Mouse (Mus musculus): ENCODE data around the gene Kifc3. TPM values are rescaled to one million over a fixed set of nuclear protein-coding genes. Genes with fewer than 3 reads are reported as not detected.

Kifc3 gene
- polyA plus RNA-seq, 1 experiment, result 15.9 TPM

DNA sequence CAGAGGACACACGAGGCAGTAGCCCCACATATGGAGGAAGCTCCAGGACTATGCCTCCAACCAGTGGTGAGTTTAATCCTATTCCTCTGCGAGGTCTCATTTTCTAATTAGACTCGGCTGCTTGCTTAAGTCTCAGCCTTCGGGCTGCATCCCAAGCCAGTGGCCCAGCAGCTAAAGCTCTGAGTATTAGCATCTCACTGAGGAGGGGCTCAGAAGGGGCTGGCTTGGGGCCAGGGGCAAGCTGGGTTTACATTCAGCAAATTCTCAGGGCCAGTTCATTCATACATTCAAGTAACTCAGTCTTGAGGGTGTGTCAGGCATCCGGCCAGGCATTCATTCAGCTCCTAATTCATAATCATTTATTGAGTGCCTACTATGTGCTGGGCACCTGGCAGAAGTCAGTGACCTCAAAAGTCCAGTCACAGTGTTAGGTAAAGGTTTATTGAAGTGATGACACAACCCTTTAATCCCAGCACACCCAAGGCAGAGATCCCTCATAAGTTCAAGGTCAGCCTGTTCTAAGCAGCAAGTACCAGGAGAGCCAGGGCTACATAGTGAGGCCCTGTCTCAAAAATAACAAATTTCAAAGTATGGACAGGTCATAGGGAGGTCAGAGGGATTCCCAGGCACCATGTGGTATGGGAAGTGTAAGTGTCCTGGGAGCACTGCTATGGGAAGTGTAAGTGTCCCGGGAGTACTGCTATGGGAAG lies 64.1 kb downstream of the Kifc3 start:
- TF ChIP-seq POLR2A (IDR thresholded peaks at IDR 0.05; ENCODE audit: borderline replicate concordance, low read depth, low read length) (no peak), CTCF (IDR thresholded peaks at IDR 0.05; ENCODE audit: low read depth, low read length) (no peak)

DNA sequence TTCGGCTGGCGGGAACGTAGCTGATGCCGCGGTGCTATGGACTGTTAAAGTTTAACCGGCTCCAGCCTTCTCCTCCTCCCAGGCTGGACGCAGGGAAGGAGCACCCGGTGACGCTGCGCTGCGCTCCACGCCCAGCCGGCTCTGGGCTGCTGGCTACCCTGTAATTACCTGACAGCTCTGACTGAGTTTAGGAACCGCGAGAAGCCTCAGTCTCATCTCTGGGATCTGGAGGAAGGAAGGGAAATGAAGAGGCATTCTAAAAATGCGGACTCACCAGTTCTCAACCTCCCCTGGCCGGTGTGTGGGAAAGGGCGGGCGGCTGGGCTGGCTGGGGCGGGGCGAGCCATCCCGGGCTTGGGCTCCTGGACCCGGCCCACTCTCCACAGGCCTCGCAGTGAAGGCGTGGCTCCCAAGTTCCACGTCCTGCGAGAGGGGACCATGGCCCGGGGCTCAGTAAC lies 64.9 kb downstream of the Kifc3 start:
- Histone ChIP-seq H3K4me3 (ENCODE audit: insufficient read depth, low read length) (no peak overlapping the region), H3K27ac (ENCODE audit: insufficient read depth, low read depth, low read length) (no peak overlapping the region)
- no peak for TF ChIP-seq CTCF (IDR thresholded peaks at IDR 0.05; ENCODE audit: low read depth, low read length)
- TF ChIP-seq POLR2A (IDR thresholded peaks at IDR 0.05; ENCODE audit: borderline replicate concordance, low read depth, low read length), result no peak

More for the DNA sequence above, 64.1 kb downstream of the Kifc3 start:
- Histone ChIP-seq H3K27ac (ENCODE audit: insufficient read depth, low read depth, low read length) (no peak overlapping the region), H3K4me3 (ENCODE audit: insufficient read depth, low read length) (no peak overlapping the region), H3K4me1 (ENCODE audit: control insufficient read depth, insufficient read depth, low read length) (peaks cover 23% of the 10 kb centered on the region)

DNA sequence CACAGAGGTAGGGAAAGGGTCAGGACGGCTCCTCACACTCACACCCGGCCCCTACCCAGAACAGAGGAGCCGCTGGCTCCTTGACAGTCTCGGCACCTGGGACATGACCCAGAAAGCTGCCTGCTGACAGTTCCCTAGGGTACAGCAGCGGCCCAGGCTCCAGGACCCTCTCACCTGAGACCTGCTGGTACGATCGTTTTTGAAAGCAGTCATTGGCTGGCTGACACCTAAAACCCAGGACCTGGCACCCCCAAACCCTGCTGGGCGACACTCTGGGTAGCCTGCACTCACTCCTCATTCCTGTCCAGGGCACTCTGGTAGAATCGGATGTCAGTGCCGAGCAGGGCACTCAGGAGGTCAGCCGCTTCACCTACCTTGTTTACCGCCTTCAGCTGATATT lies 65.4 kb downstream of the Kifc3 start:
- TF ChIP-seq POLR2A (IDR thresholded peaks at IDR 0.05; ENCODE audit: borderline replicate concordance, low read depth, low read length) (no peak), CTCF (IDR thresholded peaks at IDR 0.05; ENCODE audit: low read depth, low read length) (no peak)
- Histone ChIP-seq H3K4me3 (ENCODE audit: insufficient read depth, low read length) (no peak overlapping the region), H3K27ac (ENCODE audit: insufficient read depth, low read depth, low read length) (no peak overlapping the region), H3K4me1 (ENCODE audit: control insufficient read depth, insufficient read depth, low read length) (peaks cover 23% of the 10 kb centered on the region)

More for the DNA sequence above, 64.9 kb downstream of the Kifc3 start:
- peaks cover 23% of the 10 kb centered on the region for H3K4me1 ChIP-seq (ENCODE audit: control insufficient read depth, insufficient read depth, low read length)

DNA sequence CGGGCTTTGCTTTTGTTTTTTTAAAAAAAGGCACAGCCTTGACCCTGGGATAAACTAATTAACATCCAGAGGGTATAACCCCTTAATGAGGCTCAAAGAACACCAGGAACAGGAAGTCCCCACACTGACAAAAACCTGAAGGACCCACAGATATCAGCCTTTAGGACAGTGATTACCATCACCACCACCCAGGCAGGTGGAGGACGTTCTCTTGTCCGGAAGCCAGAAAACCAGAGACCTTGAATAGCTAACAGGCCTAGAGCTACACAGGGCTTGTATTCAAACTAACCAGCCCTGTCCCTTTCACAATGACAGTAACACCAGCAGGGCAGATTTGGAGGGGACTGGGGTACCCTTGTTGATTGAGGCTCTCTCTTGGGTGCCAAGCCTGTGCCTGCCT lies 66.4 kb downstream of the Kifc3 start:
- Histone ChIP-seq H3K27ac (ENCODE audit: insufficient read depth, low read depth, low read length) (no peak overlapping the region), H3K4me3 (ENCODE audit: insufficient read depth, low read length) (no peak overlapping the region), H3K4me1 (ENCODE audit: control insufficient read depth, insufficient read depth, low read length) (peaks cover 26% of the 10 kb centered on the region)
- TF ChIP-seq POLR2A (IDR thresholded peaks at IDR 0.05; ENCODE audit: borderline replicate concordance, low read depth, low read length) (no peak), CTCF (IDR thresholded peaks at IDR 0.05; ENCODE audit: low read depth, low read length) (no peak)

GRCm38 (mm10) chr8:95135242-95135641 lies 67.4 kb downstream of the Kifc3 start:
- Histone ChIP-seq H3K4me1 (ENCODE audit: control insufficient read depth, insufficient read depth, low read length) (peaks cover 19% of the 10 kb centered on the region), H3K27ac (ENCODE audit: insufficient read depth, low read depth, low read length) (no peak overlapping the region), H3K4me3 (ENCODE audit: insufficient read depth, low read length) (no peak overlapping the region)
- no peak for TF ChIP-seq POLR2A (IDR thresholded peaks at IDR 0.05; ENCODE audit: borderline replicate concordance, low read depth, low read length)
- TF ChIP-seq CTCF (IDR thresholded peaks at IDR 0.05; ENCODE audit: low read depth, low read length), result no peak

GRCm38 (mm10) chr8:95134186-95134585 lies 68.4 kb downstream of the Kifc3 start:
- no peak overlapping the region for H3K4me3 ChIP-seq (ENCODE audit: insufficient read depth, low read length)
- TF ChIP-seq POLR2A (IDR thresholded peaks at IDR 0.05; ENCODE audit: borderline replicate concordance, low read depth, low read length), result no peak
- TF ChIP-seq CTCF (IDR thresholded peaks at IDR 0.05; ENCODE audit: low read depth, low read length), result no peak
- H3K27ac ChIP-seq (ENCODE audit: insufficient read depth, low read depth, low read length), result no peak overlapping the region
- H3K4me1 ChIP-seq (ENCODE audit: control insufficient read depth, insufficient read depth, low read length), result peaks cover 10% of the 10 kb centered on the region

DNA sequence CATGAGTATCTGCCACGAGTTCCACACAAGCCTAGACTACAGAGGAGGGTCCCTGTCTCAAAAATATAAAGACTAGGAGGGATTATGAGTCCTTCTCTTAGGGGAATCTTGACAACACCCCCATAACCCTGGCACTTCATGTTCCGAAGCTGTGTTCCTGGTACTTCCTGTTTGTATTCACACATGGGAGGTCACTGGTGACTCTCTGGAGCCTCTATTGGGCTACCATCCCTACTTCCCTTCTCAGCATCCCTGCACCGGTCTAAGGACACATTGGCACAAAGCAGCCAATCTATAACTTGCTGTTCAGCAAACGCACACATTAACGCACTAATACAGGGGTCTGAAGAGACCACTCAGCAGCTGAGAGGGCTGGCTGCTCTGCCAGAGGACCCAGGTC lies 70.6 kb downstream of the Kifc3 start:
- H3K27ac ChIP-seq (ENCODE audit: insufficient read depth, low read depth, low read length), result no peak overlapping the region
- peaks cover 8% of the 10 kb centered on the region for H3K4me1 ChIP-seq (ENCODE audit: control insufficient read depth, insufficient read depth, low read length)
- H3K4me3 ChIP-seq (ENCODE audit: insufficient read depth, low read length), result no peak overlapping the region
- no peak for TF ChIP-seq CTCF (IDR thresholded peaks at IDR 0.05; ENCODE audit: low read depth, low read length)
- no peak for TF ChIP-seq POLR2A (IDR thresholded peaks at IDR 0.05; ENCODE audit: borderline replicate concordance, low read depth, low read length)

GRCm38 (mm10) chr8:95130966-95131537 lies 71.6 kb downstream of the Kifc3 start:
- no peak for TF ChIP-seq CTCF (IDR thresholded peaks at IDR 0.05; ENCODE audit: low read depth, low read length)
- peaks cover 8% of the 10 kb centered on the region for H3K4me1 ChIP-seq (ENCODE audit: control insufficient read depth, insufficient read depth, low read length)
- no peak overlapping the region for H3K27ac ChIP-seq (ENCODE audit: insufficient read depth, low read depth, low read length)
- no peak overlapping the region for H3K4me3 ChIP-seq (ENCODE audit: insufficient read depth, low read length)

DNA sequence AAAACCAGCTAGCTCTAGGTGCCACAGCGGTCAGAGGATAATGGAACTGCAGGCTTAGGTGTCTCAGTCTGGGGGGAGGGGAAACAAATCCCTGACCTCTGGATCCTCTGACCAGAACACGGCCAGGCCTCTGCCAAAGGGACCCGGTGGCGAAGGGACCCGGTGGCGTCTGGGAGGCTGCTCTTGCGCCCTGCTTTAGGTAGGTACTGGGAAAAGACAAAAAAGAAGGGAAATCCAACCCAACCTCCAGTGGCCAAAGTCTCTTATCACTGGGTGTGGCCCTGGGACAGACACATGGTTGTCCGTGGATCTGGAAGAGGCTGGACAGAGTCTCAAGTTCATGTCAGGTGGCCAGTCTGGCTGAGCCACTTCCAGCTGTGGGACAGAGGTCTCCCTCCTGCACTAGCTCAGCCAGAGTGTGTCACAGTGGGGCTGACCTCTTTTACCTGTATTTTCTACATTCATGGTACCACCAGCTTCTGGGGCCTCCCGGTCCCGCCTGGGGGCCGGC lies 73.8 kb downstream of the Kifc3 start:
- Histone ChIP-seq H3K27ac (ENCODE audit: insufficient read depth, low read depth, low read length) (no peak overlapping the region), H3K4me1 (ENCODE audit: control insufficient read depth, insufficient read depth, low read length) (peaks cover 8% of the 10 kb centered on the region), H3K4me3 (ENCODE audit: insufficient read depth, low read length) (no peak overlapping the region)
- TF ChIP-seq POLR2A (IDR thresholded peaks at IDR 0.05; ENCODE audit: borderline replicate concordance, low read depth, low read length) (no peak), CTCF (IDR thresholded peaks at IDR 0.05; ENCODE audit: low read depth, low read length) (no peak)

- Histone ChIP-seq H3K4me3 (ENCODE audit: insufficient read depth, low read length) (no peak overlapping the region), H3K4me1 (ENCODE audit: control insufficient read depth, insufficient read depth, low read length) (peaks cover 8% of the 10 kb centered on the region), H3K27ac (ENCODE audit: insufficient read depth, low read depth, low read length) (no peak overlapping the region)
- no peak for TF ChIP-seq CTCF (IDR thresholded peaks at IDR 0.05; ENCODE audit: low read depth, low read length)
- TF ChIP-seq POLR2A (IDR thresholded peaks at IDR 0.05; ENCODE audit: borderline replicate concordance, low read depth, low read length), result no peak
These were observed 75.0 kb downstream of the Kifc3 start for GRCm38 (mm10) chr8:95127658-95128057.

All from bone marrow macrophage, adult 2 months (primary cell).